Mouse (Mus musculus) left cerebral cortex, postnatal 14 days (tissue): ENCODE measurements around the gene Eef1g. TPM values are rescaled to one million over a fixed set of nuclear protein-coding genes. Genes with fewer than 3 reads are reported as not detected.

Source experiments
- DNase-seq, 2 experiments: peaks; one replicate each; pipeline ENCODE4 v3.0.0; 2021 to 2022; ENCODE audit warnings: low spot score in 2 of 2, mixed read lengths in 1 of 2
- intact Hi-C: fragments of 180-260 bp; cut with DNase I; formaldehyde crosslinking; loops from one replicate; pipeline ENCODE4 v1.15.1; 2025
- total RNA-seq, 2 experiments: library from RNA; stranded (reverse); gene quantifications; 2 replicates each; pipeline ENCODE4 v1.2.3; 2021

Eef1g gene
- total RNA-seq, 2 experiments from 2014 or later, result 188 to 198 TPM

DNA sequence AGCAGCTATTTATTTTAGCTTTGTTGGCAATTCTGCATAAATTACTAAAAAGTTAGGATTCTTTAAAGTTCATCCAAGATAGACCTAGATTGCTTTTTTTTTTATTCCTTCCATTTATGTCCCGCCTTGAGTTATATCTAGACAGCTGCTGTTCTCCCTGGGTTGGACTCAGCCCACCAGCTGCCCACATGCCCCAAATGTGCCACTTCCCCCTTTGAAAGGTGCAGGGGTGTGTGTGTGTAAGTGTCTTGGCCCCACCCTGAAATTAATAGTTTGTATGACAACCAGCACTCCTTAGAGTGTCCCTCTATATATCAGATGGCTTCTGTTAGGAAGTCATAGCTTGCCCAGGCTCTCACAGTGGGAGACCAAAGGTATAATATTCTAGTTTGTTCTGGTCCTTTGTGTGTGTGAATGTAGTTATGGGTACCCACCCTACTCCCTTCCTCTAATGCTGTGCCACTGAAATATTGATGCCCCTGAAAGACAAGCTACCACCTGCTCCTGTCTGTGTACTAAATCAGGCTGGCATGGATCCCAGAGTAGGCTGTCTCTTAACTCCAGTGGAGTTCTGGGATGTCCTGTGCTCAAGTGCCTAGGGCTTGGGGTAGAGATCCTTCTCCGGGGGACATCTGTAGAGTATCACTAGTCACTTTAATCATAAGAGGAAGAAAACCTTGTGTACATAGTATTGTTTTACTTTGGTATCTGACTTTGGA, 14.8 kb downstream of the Eef1g start:
- DNase-seq, result no peak
- intact Hi-C loops, result no loop called here

DNA sequence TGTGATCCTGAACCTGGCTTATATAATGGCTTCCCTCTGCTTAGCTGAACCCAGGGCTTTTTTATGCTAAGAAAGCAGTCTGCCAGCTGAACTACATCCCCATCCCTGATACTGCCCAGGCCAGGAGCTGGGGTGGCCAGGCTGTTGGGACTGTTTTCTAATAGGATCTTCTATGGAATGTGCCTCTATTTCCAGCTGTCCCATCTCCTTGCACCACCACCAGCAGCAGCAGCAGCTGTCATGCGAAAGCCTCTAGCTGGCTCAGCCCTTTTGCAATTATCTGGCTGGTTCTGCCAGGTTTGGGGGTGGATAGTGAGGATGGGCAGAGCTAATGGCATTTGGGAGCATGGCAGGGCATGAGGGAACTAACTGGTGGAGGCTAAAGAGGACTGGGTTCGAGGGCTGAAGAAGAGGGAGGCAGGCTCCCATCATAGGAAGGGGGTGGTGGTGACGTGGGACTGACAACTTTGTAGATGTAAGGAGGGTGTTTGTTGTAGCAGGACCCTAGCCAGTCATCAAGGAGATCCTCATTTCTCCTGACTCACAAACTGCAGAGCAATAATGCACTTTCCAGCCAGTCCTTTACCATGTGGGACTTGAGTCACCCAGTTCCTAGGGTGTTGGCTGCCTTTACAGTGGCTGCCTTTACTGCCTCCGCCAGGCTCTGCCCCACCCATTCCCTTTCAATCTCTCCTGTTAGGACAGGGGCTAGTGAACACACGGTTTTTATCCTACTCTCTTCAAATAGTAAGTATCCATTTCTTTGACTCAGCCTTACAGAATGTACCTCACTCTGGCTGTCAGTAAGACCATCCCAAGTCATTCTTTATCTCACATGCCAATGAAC, 15.7 kb downstream of the Eef1g start:
- intact Hi-C loops, result no loop called here
- DNase-seq, result no peak

DNA sequence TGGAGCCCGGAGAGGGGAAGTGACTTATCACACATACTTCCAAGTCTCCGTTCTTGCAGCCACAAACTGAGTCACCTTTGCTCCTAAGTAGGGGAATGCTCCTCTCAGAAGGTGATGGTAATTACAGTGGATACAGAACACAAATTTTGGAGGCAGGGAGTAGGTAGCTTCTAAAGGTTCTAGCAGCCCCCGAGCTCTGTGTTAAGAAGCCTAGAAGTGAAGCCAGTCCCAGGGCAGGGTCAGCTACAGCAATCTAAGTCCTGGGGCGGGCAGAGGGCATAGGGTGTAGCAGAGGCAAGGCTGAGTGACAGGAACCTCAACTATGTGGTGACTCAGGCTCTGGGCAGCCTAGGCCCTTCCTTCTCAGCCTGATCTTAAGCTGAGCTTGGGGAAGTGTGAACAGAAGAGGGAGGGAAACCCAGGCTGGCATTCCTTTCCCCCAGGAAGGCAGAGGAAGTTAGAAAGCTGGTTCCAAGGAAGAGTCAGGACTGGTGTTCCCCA, 16.4 kb downstream of the Eef1g start:
- DNase-seq, result no peak
- intact Hi-C loops, result no loop called here

DNA sequence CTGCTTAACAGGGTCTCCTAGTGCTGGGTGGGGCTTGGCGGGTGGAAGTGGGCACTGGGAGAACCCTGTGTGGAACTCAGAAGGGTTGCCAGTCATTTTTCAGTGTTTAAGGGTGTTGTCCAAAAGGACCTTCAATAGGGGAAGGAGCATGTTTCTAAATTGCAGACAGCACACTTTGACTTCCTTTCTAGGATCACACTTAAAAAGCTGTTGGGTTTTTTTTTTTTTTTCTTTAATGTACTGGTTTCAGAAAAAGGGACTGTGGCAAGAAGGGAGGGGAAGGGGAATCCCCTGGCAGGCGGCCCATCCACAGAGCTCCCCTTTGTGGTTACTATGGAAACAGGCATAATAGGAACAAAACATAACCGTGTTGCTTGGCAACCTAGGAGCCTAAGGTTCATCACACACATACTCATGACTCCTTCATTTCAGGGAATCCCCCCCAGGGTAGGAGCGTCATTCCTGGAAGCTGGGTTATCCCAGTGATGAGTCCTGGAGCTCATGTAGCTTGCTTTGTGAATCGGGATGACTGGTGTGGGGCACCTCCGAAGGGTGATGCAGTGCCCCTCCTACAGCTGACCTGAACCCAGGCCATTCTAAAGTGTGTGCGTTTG, 17.5 kb downstream of the Eef1g start:
- intact Hi-C loops, result no loop called here
- peak; percentile 70 to 89 for DNase-seq

DNA sequence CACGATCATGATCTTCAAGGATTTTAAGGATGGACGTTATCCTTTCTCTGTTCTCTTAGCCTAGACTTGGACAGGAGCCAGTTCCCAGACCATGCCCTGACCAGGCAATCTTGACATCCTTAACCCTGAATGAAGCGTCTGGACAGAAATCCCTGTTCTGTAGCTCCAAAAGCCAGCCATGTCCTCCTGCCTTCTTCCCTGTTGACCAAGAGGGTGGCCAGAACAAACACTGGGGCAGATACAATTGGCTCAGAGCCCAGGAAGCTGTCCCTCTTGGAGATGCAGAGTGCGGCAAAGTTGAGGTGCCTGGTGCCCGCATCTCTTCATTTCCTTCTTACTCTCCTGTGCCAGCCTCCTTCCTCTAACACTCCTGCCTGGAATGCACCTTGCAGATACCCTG, 19.1 kb downstream of the Eef1g start:
- intact Hi-C loops, result no loop called here
- no peak for DNase-seq

DNA sequence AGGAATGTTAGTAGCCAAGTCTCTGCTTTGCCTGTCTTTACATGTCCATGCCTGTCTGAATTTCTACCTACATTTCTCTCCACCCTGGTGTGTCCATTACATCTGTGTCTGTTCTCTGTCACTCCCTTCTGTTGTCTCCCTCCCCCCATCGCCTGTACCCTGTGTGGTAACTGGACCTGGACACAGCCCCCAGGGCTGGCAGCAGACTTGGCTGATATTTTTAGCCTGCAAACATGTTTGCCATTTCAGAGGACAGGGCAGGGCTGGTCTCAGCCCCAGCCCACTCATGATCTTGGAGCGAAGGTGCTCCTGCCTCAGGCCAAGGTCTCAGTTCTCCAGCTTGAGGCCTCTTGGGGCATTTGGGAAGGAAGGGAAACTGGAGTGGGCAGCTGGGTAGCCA, 21.0 kb downstream of the Eef1g start:
- intact Hi-C loops, result no loop called here

DNA sequence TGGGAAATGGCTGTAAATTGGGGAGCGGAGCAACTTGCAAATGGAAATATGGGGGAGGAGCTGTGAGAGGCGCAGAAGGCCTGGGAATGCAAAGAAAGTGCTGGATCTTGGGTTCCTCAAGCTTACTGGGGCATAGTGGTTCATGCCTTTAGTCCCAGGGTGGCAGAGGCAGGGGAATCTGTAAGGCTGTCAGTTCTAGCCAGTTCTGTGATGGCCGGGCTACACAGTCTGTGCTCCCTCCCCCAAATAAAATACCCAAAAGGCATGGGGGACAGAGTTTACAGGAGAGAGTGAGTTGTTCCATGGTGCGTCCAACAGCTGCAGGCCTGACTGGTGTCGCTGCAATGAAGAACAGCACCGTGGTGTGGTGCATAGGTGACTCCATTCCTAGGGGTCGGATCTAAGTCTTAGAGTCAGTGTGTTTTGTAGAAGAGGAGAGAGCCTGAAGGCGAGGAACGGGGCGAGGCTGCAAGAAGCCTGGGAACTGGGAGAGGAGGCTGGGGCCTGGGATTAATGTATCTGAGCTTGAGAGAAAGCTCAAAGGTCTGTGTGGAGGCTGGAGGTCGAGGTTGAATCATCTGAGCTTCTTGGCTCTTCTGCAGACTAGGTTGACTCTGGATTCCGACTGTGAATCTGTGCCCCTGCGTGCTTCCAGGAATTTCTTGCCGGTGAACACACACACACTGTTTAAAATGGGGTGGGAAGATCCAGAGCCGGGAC, 21.7 kb downstream of the Eef1g start:
- no peak for DNase-seq
- intact Hi-C loops, result no loop called here

More for the DNA sequence above, 21.0 kb downstream of the Eef1g start:
- DNase-seq, result no peak

DNA sequence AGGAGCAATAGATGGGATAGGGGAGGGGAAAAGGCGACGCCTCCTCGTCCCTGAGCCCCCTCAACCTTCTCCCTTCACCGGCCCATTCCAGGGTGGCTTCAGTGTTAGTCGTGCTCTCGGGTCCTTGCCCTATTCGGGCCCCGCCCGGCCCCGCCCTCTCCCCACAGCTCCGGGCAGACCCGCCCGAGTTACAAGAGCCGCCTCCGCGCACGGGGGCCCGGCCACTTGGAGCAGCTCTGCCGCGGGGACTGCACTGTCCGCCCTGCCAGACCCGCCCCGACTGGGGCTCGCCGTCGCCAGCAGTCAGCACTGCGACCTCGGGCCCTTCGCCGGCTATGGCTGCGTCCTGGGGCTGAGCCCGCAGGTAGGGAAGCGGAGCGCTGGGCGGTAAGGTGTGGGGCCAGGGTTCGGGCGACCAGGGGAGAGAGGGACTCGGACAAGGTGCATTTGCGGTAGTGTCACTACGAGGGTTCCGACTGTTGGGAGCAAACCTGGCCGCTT, 22.3 kb downstream of the Eef1g start, which contains the start of gene Ahnak:
Ahnak (plus strand) TSS at position 219 of the 501 bp plus-strand sequence.
- intact Hi-C loops, result no loop called here
- DNase-seq, result no peak

- intact Hi-C loops, result no loop called here
Measured at GRCm38 (mm10) chr19:8989567-8990431, 23.0 kb downstream of the Eef1g start.

GRCm38 (mm10) chr19:8990432-8991102, 23.7 kb downstream of the Eef1g start:
- no peak for DNase-seq
- intact Hi-C loops, result no loop called here

More at GRCm38 (mm10) chr19:8989567-8990431, 23.0 kb downstream of the Eef1g start:
- DNase-seq, result no peak

GRCm38 (mm10) chr19:8991245-8991870, 24.5 kb downstream of the Eef1g start:
- intact Hi-C loops, result no loop called here
- no peak for DNase-seq

- intact Hi-C loops, result loop anchor here (2.0 kb wide), 1 partner anchor 91 kb away; no protein-coding TSS in a partner anchor
- no peak for DNase-seq
Measured at GRCm38 (mm10) chr19:8991871-8992735, 25.3 kb downstream of the Eef1g start.

DNA sequence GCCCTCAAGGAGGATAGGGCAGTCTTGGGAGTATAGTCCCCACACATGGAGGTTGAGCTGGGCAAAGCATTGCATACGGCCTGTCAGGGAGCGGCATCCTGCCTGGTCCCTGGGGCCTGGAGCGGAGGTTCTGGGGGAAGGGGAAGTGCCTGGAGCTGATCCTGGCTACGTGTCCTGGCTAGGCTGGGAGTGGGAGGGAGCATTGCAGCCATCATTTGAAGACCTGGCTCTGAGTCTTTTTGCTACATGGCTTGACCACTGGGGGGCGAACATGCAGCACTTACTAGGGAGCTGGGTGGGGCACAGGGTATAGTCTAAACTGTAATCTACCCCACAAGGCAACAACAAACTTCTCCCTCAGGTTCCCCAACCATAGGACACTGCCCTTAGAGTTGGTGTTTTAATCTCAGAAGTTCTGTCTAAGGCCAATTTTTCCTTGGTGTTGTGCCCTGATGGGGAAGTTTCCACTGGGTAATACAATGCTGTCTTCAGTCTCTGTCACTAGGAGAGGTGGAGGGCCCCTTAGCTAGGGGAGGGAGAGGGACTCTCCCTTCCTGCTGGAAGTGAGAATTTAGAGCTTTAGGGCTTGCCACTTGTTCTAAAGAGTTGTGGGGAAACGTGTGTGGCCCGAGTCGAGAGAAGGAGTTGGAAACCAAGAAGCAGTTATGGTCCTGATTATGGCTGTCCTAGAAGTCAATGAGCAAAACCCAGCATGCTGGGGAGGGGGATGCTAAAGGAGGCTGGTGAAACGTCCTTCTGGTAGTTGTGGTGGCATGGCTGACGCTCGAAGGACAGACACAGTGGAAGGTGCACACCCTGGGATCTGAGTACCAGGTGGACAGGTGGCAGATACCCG, 26.2 kb downstream of the Eef1g start:
- peak; percentile 73 to 76 for DNase-seq
- intact Hi-C loops, result loop anchor here (2.0 kb wide), 1 partner anchor 90 kb away; no protein-coding TSS in a partner anchor

DNA sequence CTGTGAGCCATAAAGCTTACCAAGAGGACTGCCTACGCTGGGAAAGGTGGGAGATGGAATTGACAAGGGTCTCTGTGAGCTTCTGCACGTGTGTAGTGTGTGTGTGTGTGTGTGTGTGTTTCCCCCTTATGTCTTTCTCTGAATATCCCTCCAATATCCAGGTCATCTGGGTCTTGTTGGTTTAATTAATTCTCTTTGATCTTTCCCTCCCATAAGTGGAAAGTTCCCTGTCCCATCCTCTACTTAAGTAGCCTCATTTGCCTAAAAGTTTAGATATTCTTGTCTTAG, 26.7 kb downstream of the Eef1g start:
- DNase-seq, result no peak
- intact Hi-C loops, result loop anchor here (2.0 kb wide), 1 partner anchor 89 kb away; no protein-coding TSS in a partner anchor

DNA sequence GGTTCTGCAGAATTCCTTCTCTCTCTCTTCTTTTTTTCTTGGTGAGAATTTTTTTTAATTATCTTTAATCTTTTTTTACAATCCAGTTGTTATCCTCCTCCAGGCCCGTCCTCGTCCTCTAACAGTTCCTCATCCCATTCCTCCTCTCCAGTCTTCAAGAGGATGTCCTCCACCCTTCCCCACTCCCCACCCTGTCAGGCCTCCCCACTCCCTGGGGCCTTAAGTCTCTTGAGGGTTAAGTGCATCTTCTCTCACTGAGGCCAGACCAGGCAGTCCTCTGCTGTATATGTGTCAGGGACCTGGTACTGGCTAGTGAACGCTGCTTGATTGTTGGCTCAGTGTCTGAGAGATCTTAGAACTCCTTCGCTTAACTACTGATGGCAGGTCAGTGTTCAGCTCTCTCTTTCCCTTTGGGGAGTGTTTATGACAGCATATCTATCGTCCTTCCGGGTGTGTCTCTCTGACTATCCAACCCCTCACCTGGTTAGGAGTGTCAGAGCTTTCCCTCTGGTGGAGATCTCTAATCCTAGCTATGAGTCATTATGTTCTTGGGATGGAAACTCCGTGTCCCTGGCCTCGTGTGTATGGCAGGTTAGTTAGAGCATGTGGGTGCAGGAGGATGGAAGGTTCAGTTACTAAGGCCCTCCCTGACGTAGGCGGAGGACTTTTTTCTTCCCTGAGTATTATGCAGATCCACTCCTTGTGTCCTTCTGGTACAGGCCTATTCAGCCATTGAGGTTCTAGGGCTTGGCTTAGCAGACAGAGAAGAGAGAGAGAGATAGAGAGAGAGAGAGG, 28.2 kb downstream of the Eef1g start:
- intact Hi-C loops, result no loop called here
- no peak for DNase-seq
